Mouse (Mus musculus) lung, postnatal 0 days (tissue): ENCODE data around the gene D13Ertd608e. TPM values are rescaled to one million over a fixed set of nuclear protein-coding genes. Genes with fewer than 3 reads are reported as not detected.
"Not testable (repeated sequence)": the region's sequence is repeated elsewhere in the genome, so short reads cannot be mapped to it uniquely, and the experiment has no call there.

ENCODE experiments used
- ATAC-seq: fragments of 200-750 bp; cut with Nextera tagmentation; 2 replicates; pipeline ENCODE4 v1.8.0; 2017; ENCODE audit warnings: moderate library complexity
- DNase-seq: peaks from one replicate; pipeline ENCODE4 v3.0.0-alpha.2; 2016; ENCODE audit warnings: low spot score
- H3K27ac ChIP-seq: fragments of 300-500 bp; sonication (generic); 2 replicates; pipeline ENCODE4 v1.5.1; 2014; ENCODE audit warnings: antibody characterized with exemption, mild to moderate bottlenecking, low read length, mixed read lengths
- H3K27me3 ChIP-seq: fragments of 300-500 bp; sonication (generic); replicated peaks from 2 replicates; pipeline ENCODE4 v1.6.1; 2014; ENCODE audit warnings: low read length, mixed read lengths; ENCODE audit not compliant: insufficient read depth
- H3K36me3 ChIP-seq: fragments of 300-500 bp; sonication (generic); 2 replicates; pipeline ENCODE4 v1.6.1; 2014; ENCODE audit warnings: low read length, mixed read lengths; ENCODE audit not compliant: insufficient read depth
- H3K4me1 ChIP-seq: fragments of 300-500 bp; sonication (generic); 2 replicates; pipeline ENCODE4 v1.6.1; 2014; ENCODE audit warnings: antibody characterized with exemption, low read depth, low read length, mixed read lengths; ENCODE audit not compliant: insufficient read depth
- H3K4me2 ChIP-seq: fragments of 300-500 bp; sonication (generic); replicated peaks from 2 replicates; pipeline ENCODE4 v1.6.1; 2014; ENCODE audit warnings: low read depth, mild to moderate bottlenecking, low read length, moderate library complexity, mixed read lengths
- H3K4me3 ChIP-seq: fragments of 300-500 bp; sonication (generic); 2 replicates; pipeline ENCODE4 v1.5.1; 2014; ENCODE audit warnings: low read depth, low read length
- H3K9ac ChIP-seq: fragments of 300-500 bp; sonication (generic); replicated peaks from 2 replicates; pipeline ENCODE4 v1.6.1; 2014; ENCODE audit warnings: low read depth, mild to moderate bottlenecking
- H3K9me3 ChIP-seq: fragments of 300-500 bp; sonication (generic); 2 replicates; pipeline ENCODE4 v1.6.1; 2016; ENCODE audit warnings: low read length, mixed read lengths
- CTCF ChIP-seq: IDR thresholded peaks from 2 replicates; pipeline ENCODE4 v1.5.1; 2016; ENCODE audit warnings: antibody characterized with exemption, mild to moderate bottlenecking
- WGBS: fragments of 180-500 bp; shearing (Covaris S2); extraction: QIAGEN DNeasy Blood & Tissue Kit; methylation state at CpG from one replicate; pipeline ENCODE4 v1.1.7; 2014; 5-methylcytosine and 5-hydroxymethylcytosine counted together
- polyA plus RNA-seq: library from polyadenylated mRNA; unstranded; fragments of >200 nt; fragmentation: Nextera tagmentation; extraction: Ambion mirVana; gene quantifications from 2 replicates; pipeline ENCODE4 v1.2.1, GENCODE M21; 2015

The D13Ertd608e gene
- polyA plus RNA-seq, 1 experiment from 2014 or later: not detected

DNA sequence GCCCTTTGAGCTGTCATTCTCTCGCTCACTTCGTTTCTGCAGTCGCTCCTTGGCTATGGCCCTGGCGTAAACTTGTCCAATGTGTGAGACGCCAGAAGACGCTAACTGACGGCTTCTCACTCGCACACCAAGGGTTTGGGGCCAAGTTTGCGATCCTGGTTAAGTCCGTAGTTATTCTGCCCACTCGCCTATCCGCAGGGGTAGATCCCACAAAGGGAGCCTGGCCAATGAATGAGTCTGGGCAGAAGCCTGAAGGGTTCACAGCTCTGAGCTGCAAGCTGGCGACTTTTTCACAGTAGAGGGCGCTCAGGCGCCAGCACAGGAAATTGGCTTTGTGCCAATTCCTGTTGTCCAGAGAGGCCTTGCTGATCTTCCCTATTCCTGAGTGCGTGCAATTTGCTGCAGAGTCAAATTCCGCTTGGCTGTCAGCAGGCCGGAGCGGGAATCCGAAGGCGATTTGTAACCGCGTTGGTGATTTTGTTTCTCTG, 562 bp downstream of the D13Ertd608e start:
- not testable (repeated sequence) for H3K4me1 ChIP-seq, DNase-seq, H3K27me3 ChIP-seq, H3K9me3 ChIP-seq, H3K9ac ChIP-seq, H3K36me3 ChIP-seq, H3K27ac ChIP-seq
- peak; percentile 52 for ATAC-seq
- Histone ChIP-seq H3K4me2 (peak overlapping the region; percentile 36; the same call in 1 of the 2 replicates), H3K4me3 (peak overlapping the region; percentile 17; the same call in 1 of the 2 replicates)
- TF ChIP-seq CTCF: peak; percentile 50
- WGBS: 14% methylated on average over 21 of the region's 23 CpGs

DNA sequence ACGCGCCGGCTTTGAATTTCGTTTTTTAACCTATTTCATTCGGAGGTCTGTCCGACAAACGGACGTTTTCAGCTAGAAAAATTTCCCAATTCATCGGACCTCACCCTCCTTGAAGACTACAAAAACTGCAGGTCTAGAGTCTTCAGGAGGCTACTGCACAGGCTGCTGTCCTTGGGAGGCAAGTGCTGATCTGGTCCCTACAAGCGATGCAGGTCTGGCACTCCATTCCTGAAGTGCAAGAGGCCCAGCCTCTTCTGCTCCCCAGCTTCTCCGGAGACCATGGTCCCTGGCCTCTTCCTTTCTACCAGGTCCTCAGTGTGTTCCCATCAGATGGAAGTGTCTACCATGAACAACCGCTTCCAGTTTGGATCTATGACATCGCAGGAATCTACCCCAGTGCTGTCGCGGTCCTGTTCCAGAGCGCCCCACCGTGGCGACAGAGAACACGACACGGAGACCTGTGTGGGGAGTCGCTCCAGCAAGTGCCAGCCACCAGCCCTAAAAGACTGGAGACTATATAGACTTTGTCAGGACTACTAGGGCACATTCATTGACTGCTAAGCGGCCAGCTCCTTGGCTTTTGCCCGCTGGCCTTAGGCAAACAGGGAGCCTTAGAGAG, 2.0 kb downstream of the D13Ertd608e start:
- TF ChIP-seq CTCF: peak; percentile 46
- whole genome bisulfite sequencing: 4% methylated on average over 14 of the region's 23 CpGs

DNA sequence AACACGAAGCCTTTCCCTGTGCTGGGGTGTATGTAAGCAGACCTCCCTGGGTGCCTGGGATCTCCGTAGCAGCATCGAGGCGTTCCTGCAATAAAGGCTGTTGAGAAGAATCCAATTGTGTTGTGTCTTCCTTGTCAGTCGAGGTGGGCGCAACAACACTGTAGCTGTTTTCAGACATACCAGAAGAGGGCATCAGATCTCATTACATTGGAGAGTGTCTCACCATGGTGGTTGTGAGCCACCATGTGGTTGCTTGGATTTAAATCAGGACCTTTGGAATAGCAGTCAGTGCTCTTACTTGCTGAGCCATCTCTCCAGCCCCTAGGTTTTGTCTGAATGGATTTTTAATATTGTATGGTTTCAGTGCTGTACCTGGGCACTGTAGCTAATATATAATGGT, 4.2 kb downstream of the D13Ertd608e start:
- not testable (repeated sequence) for H3K36me3 ChIP-seq, ATAC-seq, H3K27me3 ChIP-seq, H3K4me2 ChIP-seq, H3K4me1 ChIP-seq, H3K4me3 ChIP-seq, H3K9me3 ChIP-seq, H3K9ac ChIP-seq, DNase-seq, H3K27ac ChIP-seq
- WGBS: 14% methylated on average over 6 of the region's 6 CpGs
- peak; percentile 42 for TF ChIP-seq CTCF

More for the DNA sequence above, 2.0 kb downstream of the D13Ertd608e start:
- not testable (repeated sequence) for H3K4me3 ChIP-seq, H3K27me3 ChIP-seq, DNase-seq, H3K9me3 ChIP-seq, H3K4me1 ChIP-seq, H3K4me2 ChIP-seq, H3K36me3 ChIP-seq, H3K27ac ChIP-seq, H3K9ac ChIP-seq
- ATAC-seq: peak; percentile 57; the same call in 1 of the 2 replicates

DNA sequence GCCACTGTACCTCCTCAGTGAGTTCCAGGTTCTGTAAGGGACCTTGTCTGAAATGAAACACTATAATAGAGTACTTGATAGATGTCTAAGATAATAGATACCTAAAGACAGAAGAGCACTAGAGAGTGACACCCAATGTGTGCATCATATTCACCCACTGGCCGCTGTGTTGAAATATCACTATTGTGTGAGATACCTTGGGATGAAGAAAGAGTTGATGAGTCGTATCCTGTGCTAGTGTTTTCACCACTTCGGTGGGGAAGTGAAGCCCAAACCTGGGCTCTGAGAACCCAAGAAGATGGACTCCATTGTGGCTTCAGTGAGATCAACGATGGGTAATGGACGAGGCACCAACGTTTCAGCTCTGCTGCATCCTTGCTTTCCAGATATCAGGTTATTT, 26.6 kb downstream of the D13Ertd608e start:
- H3K9me3 ChIP-seq, ATAC-seq, H3K36me3 ChIP-seq, H3K4me2 ChIP-seq, H3K4me1 ChIP-seq, H3K27me3 ChIP-seq, H3K4me3 ChIP-seq, H3K27ac ChIP-seq, DNase-seq, H3K9ac ChIP-seq: not testable (repeated sequence)
- no CpG with 5 or more reads among the region's 6 CpGs for WGBS

DNA sequence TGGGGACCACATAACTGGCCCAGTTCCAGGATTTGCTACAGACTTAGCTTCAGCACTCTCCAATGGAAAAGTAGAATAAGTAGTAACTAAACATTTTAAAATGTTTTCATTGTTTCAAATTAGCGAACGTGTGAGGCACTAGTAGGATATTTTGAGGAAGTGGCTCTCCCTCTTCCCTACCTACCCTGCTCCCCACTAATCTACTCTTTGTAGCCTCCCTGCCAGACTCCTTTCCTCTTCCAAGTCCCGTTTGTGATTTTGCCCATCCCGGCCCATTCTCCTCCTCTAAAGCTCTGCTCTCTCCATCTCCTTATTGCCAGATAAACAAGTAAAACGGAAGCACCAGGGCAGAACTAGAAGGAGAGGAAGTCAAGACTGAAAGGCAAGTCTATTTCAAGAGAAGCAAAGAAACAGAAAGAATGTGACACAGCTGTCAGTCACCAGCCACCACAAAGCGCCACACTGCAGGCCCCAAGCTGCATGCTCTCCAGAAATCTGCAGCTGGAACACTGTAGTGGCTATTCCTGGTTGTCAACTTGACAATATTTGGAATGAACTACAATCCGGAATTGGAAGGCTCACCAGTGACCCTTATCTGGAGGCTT, 28.7 kb downstream of the D13Ertd608e start:
- not testable (repeated sequence) for H3K27me3 ChIP-seq, H3K4me3 ChIP-seq, H3K4me2 ChIP-seq, H3K4me1 ChIP-seq, H3K27ac ChIP-seq, H3K36me3 ChIP-seq, H3K9ac ChIP-seq, H3K9me3 ChIP-seq, ATAC-seq, DNase-seq
- 67% methylated on average over 4 of the region's 7 CpGs for WGBS

DNA sequence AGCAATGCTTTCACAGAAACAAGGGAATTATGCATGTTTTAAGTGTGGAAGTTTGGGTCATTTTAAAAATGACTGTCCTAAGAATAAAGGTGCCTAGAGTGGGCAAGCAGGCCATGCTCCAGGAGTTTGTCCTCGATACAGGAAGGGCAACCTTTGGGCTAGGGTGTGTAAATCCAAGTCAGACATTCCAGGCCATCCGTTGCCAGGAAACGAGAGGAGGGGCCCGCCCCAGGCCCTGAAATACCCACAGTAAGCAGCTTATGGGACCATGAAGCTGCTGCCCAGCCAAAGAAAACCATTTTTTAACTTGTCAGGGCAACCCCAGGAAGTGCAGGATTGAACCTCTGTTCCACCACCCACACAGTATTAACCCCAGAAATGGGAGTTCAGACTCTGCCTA, 51.1 kb downstream of the D13Ertd608e start:
- not testable (repeated sequence) for H3K9ac ChIP-seq, H3K27me3 ChIP-seq, H3K27ac ChIP-seq, ATAC-seq, H3K9me3 ChIP-seq, H3K4me2 ChIP-seq, DNase-seq, H3K4me3 ChIP-seq, H3K36me3 ChIP-seq, H3K4me1 ChIP-seq
- 28% methylated on average over 4 of the region's 4 CpGs for WGBS

DNA sequence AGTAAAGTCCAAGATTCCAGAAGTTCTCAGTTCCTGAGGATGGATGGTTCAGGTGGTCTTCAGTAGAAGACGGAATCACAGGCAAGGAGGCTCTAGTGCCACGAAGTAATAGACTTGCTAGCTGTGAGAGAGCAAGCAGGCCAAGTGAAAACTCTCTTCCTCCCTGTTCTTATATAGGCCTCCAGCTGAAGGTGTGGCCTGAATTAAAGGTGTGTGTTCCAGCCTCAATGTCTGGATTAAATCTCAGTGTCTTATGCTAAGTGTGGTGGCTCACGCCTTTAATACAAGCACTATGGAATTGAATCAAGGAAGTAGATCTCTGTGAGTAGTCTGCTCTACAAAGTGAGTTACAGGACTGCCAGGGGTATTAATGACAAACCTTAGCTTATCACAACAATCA, 58.9 kb downstream of the D13Ertd608e start, which contains the start of gene Tcstv1:
Gene Tcstv1, minus strand, starts transcription at position 101 of the 400 bp plus-strand sequence.
- H3K27ac ChIP-seq, DNase-seq, H3K36me3 ChIP-seq, H3K9ac ChIP-seq, ATAC-seq, H3K4me2 ChIP-seq, H3K4me1 ChIP-seq, H3K4me3 ChIP-seq, H3K27me3 ChIP-seq, H3K9me3 ChIP-seq: not testable (repeated sequence)
- 69% methylated on average over 3 of the region's 3 CpGs for whole genome bisulfite sequencing

Other genes starting within 250 kb of the D13Ertd608e start
- 0.10 and 0.17 TPM in 2 replicates for gene Ccl28, start 212.2 kb upstream of the D13Ertd608e start, polyA plus RNA-seq
- 95.4 and 118 TPM in 2 replicates for gene Hmgcs1, start 145.6 kb upstream of the D13Ertd608e start, polyA plus RNA-seq
- gene Nim1k, start 80.1 kb upstream of the D13Ertd608e start, polyA plus RNA-seq: 0.63 and 0.76 TPM in 2 replicates
- gene Zfp131, start 45.1 kb upstream of the D13Ertd608e start, polyA plus RNA-seq: 25.0 and 25.2 TPM in 2 replicates
- not detected in 2 replicates for gene AF067063, start 5.8 kb upstream of the D13Ertd608e start, polyA plus RNA-seq
- not detected in 2 replicates for gene Tcstv1, start 58.8 kb downstream of the D13Ertd608e start, polyA plus RNA-seq
- not detected in 2 replicates for gene Gm21761, start 93.3 kb downstream of the D13Ertd608e start, polyA plus RNA-seq
- gene B020031M17Rik, start 114.8 kb downstream of the D13Ertd608e start, polyA plus RNA-seq: not detected in 2 replicates
- gene Gm36079, start 191.0 kb downstream of the D13Ertd608e start, polyA plus RNA-seq: not detected in 2 replicates
- 0.38 and 0.54 TPM in 2 replicates for gene Gm21188, start 216.2 kb downstream of the D13Ertd608e start, polyA plus RNA-seq